22 mouse cellular contexts compared by ENCODE assay signal in genomic region chr5:134620457-134620856, GRCm38 (mm10). TPM values are rescaled to one million over a fixed set of nuclear protein-coding genes. Genes with fewer than 3 reads are reported as not detected.
DNase-seq lines count a peak whose midpoint lies in the region; ATAC-seq and TF ChIP-seq lines count a peak whose summit lies in the region.
"Had no signal": no experiment of that assay in that cellular context is flagged by ENCODE, and none has a peak within 500 bp of the region (broad histone marks: within the 10 kb centered on the region; RNA-seq: fewer than 3 reads in every experiment).

No protein-coding gene starts in this region.

- TF ChIP-seq CTCF in left cerebral cortex, adult 2 months (IDR thresholded peaks at IDR 0.05) = no peak

- H3K27me3 ChIP-seq in forebrain, embryonic 13.5 days = no peaks in the 10 kb centered on the region
- no peaks in the 10 kb centered on the region for H3K27me3 ChIP-seq in forebrain, embryonic 16.5 days (replicated peaks; ENCODE audit: control insufficient read depth, insufficient read depth, low read length)
- H3K27me3 ChIP-seq in heart, embryonic 13.5 days (replicated peaks) = no peaks in the 10 kb centered on the region
- H3K27me3 ChIP-seq: CH12.LX; embryonic facial prominence, embryonic 12.5 days; forebrain, embryonic 12.5 days; heart, embryonic 15.5 days; hindbrain, embryonic 13.5 days had no signal

- H3K4me2 ChIP-seq in forebrain, embryonic 13.5 days = no peak overlapping the region
- no peak overlapping the region for H3K4me2 ChIP-seq in forebrain, embryonic 16.5 days (ENCODE audit: low read length)
- no peak overlapping the region for H3K4me2 ChIP-seq in heart, embryonic 13.5 days
- H3K4me2 ChIP-seq: embryonic facial prominence, embryonic 12.5 days; forebrain, embryonic 12.5 days; heart, embryonic 15.5 days; hindbrain, embryonic 13.5 days had no signal

- H3K36me3 ChIP-seq in forebrain, embryonic 13.5 days (ENCODE audit: poor library complexity, severe bottlenecking) = peaks cover 98% of the 10 kb centered on the region
- peaks cover 59% of the 10 kb centered on the region for H3K36me3 ChIP-seq in forebrain, embryonic 16.5 days (ENCODE audit: control insufficient read depth, insufficient read depth)
- H3K36me3 ChIP-seq in heart, embryonic 13.5 days = peaks cover 100% of the 10 kb centered on the region

- peak overlapping the region; percentile 15; the same call in 1 of the 2 replicates for H3K27ac ChIP-seq in forebrain, embryonic 13.5 days
- H3K27ac ChIP-seq in forebrain, embryonic 16.5 days (ENCODE audit: low read length) = no peak overlapping the region
- peak overlapping the region; percentile 58 for H3K27ac ChIP-seq in heart, embryonic 13.5 days (replicated peaks)
- peak overlapping the region; percentile 67 for H3K27ac ChIP-seq in left cerebral cortex, adult 2 months
- H3K27ac ChIP-seq: embryonic facial prominence, embryonic 12.5 days; forebrain, embryonic 12.5 days; heart, adult 2 months; heart, embryonic 15.5 days; hindbrain, embryonic 13.5 days; hindbrain, postnatal 0 days had no signal

- no peak overlapping the region for H3K4me3 ChIP-seq in forebrain, embryonic 13.5 days
- H3K4me3 ChIP-seq in forebrain, embryonic 16.5 days (replicated peaks; ENCODE audit: low read length) = no peak overlapping the region
- no peak overlapping the region for H3K4me3 ChIP-seq in heart, embryonic 13.5 days
- H3K4me3 ChIP-seq in left cerebral cortex, adult 2 months = no peak overlapping the region
- H3K4me3 ChIP-seq: embryonic facial prominence, embryonic 12.5 days; forebrain, embryonic 12.5 days; heart, adult 2 months; heart, embryonic 15.5 days; hindbrain, embryonic 13.5 days had no signal

- no peak for ATAC-seq in forebrain, embryonic 13.5 days
- no peak for ATAC-seq in forebrain, embryonic 16.5 days
- no peak for ATAC-seq in heart, embryonic 13.5 days (ENCODE audit: extremely low read depth, insufficient number of reproducible peaks, low FRiP score, low TSS enrichment)
- ATAC-seq: hindbrain, postnatal 0 days had no signal

- 96% methylated on average over 9 of the region's 9 CpGs for WGBS in forebrain, embryonic 13.5 days
- 90% methylated on average over 9 of the region's 9 CpGs for WGBS in forebrain, embryonic 16.5 days
- WGBS in heart, embryonic 13.5 days = 91% methylated on average over 9 of the region's 9 CpGs

- no peaks in the 10 kb centered on the region for H3K9me3 ChIP-seq in forebrain, embryonic 13.5 days (replicated peaks)
- H3K9me3 ChIP-seq in forebrain, embryonic 16.5 days (ENCODE audit: control insufficient read depth, low read length) = no peaks in the 10 kb centered on the region
- no peaks in the 10 kb centered on the region for H3K9me3 ChIP-seq in heart, embryonic 13.5 days
- H3K9me3 ChIP-seq: embryonic facial prominence, embryonic 12.5 days; forebrain, embryonic 12.5 days; heart, embryonic 15.5 days; hindbrain, embryonic 13.5 days had no signal

- DNase-seq in heart, postnatal 4 days = no peak
- DNase-seq in left cerebral cortex, adult 2 months (ENCODE audit: extremely low spot score in 1 of 2, low spot score in 2 of 2) = no peak
- no peak for DNase-seq in left cerebral cortex, postnatal 25 days (ENCODE audit: low spot score in 2 of 2)
- DNase-seq in brain, adult 2 months (ENCODE audit: low read depth, low spot score) = peak; percentile 76
- DNase-seq in urinary bladder, adult 18-20 months (ENCODE audit: low spot score in 2 of 2) = no peak
- DNase-seq: adrenal gland, adult 8-10 months; adrenal gland, postnatal 36 days; cerebellum, adult 18-20 months; embryo, embryonic 11 days; gastrocnemius, postnatal 10 days; heart, adult 2 months; kidney, adult 11 months; kidney, adult 9 months had no signal

- H3K9ac ChIP-seq in forebrain, embryonic 13.5 days = no peak overlapping the region
- H3K9ac ChIP-seq in forebrain, embryonic 16.5 days (replicated peaks; ENCODE audit: low read depth, low read length) = no peak overlapping the region
- H3K9ac ChIP-seq in heart, embryonic 13.5 days = no peak overlapping the region
- H3K9ac ChIP-seq: embryonic facial prominence, embryonic 12.5 days; forebrain, embryonic 12.5 days; heart, embryonic 15.5 days; hindbrain, embryonic 13.5 days had no signal

- peaks cover 10% of the 10 kb centered on the region for H3K4me1 ChIP-seq in forebrain, embryonic 13.5 days
- H3K4me1 ChIP-seq in forebrain, embryonic 16.5 days (replicated peaks; ENCODE audit: control insufficient read depth, insufficient read depth, low read length) = peaks cover 12% of the 10 kb centered on the region
- peaks cover 9% of the 10 kb centered on the region for H3K4me1 ChIP-seq in heart, embryonic 13.5 days
- H3K4me1 ChIP-seq: embryonic facial prominence, embryonic 12.5 days; forebrain, embryonic 12.5 days had no signal

- intact Hi-C loops in left cerebral cortex, adult 2 months (cut with DNase I) = no loop called here
- intact Hi-C loops in left cerebral cortex, postnatal 25 days (cut with DNase I) = no loop called here

RNA-seq across cellular contexts. Expression of gene Lat2, which starts 5.6 kb away (rescaled TPM):
- polyA plus RNA-seq in forebrain, embryonic 13.5 days (2015; fragmentation: Nextera tagmentation; extraction: Ambion mirVana) = 3.4 and 5.3 TPM in 2 replicates
- 3.0 and 5.3 TPM in 2 replicates for polyA plus RNA-seq in forebrain, embryonic 16.5 days (2015; fragmentation: Nextera tagmentation; extraction: Ambion mirVana)
- 2.2 and 2.8 TPM in 2 replicates for polyA plus RNA-seq in heart, embryonic 13.5 days (2015; fragmentation: Nextera tagmentation; extraction: Ambion mirVana)
- total RNA-seq in heart, postnatal 4 days (2021) = 1 to 10 TPM; 2.9 to 4.3 TPM
- total RNA-seq in left cerebral cortex, adult 2 months (2021) = 1 to 10 TPM; 3.4 to 3.9 TPM
- total RNA-seq in left cerebral cortex, postnatal 25 days (2021) = 1 to 10 TPM; 1.5 to 4.2 TPM

RNA-seq across cellular contexts. Expression of gene Eif4h, which starts 18.8 kb away (rescaled TPM):
- 402 and 441 TPM in 2 replicates for polyA plus RNA-seq in forebrain, embryonic 13.5 days (2015; fragmentation: Nextera tagmentation; extraction: Ambion mirVana)
- 405 and 411 TPM in 2 replicates for polyA plus RNA-seq in forebrain, embryonic 16.5 days (2015; fragmentation: Nextera tagmentation; extraction: Ambion mirVana)
- polyA plus RNA-seq in heart, embryonic 13.5 days (2015; fragmentation: Nextera tagmentation; extraction: Ambion mirVana) = 318 and 329 TPM in 2 replicates
- total RNA-seq in heart, postnatal 4 days (2021) = 100 to 1,000 TPM; 250 to 262 TPM
- 100 to 1,000 TPM; 319 to 322 TPM for total RNA-seq in left cerebral cortex, adult 2 months (2021)
- 100 to 1,000 TPM; 334 to 352 TPM for total RNA-seq in left cerebral cortex, postnatal 25 days (2021)

RNA-seq across cellular contexts. Expression of gene Rfc2, which starts 39.3 kb away (rescaled TPM):
- 285 and 304 TPM in 2 replicates for polyA plus RNA-seq in forebrain, embryonic 13.5 days (2015; fragmentation: Nextera tagmentation; extraction: Ambion mirVana)
- polyA plus RNA-seq in forebrain, embryonic 16.5 days (2015; fragmentation: Nextera tagmentation; extraction: Ambion mirVana) = 212 and 215 TPM in 2 replicates
- 196 and 200 TPM in 2 replicates for polyA plus RNA-seq in heart, embryonic 13.5 days (2015; fragmentation: Nextera tagmentation; extraction: Ambion mirVana)
- total RNA-seq in heart, postnatal 4 days (2021) = 10 to 100 TPM; 75.2 to 78.2 TPM
- total RNA-seq in left cerebral cortex, adult 2 months (2021) = 10 to 100 TPM; 60.0 to 64.2 TPM
- 10 to 100 TPM; 56.1 to 61.2 TPM for total RNA-seq in left cerebral cortex, postnatal 25 days (2021)
